Mouse (Mus musculus) lung, postnatal 10 days (tissue): ENCODE measurements around the gene Pcsk7.

ENCODE experiments used
- DNase-seq: peaks from one replicate; pipeline ENCODE4 v3.0.0; 2021

Gene Pcsk7

GRCm38 (mm10) chr9:45906355-45907077 lies at the start of gene Pcsk7, which contains the start of gene Rnf214:
Pcsk7 (plus strand) TSS chr9:45906497.
Rnf214 (minus strand) TSS chr9:45906911.
- DNase-seq: peak; percentile 94

GRCm38 (mm10) chr9:45859364-45859763 lies 46.9 kb upstream of the Pcsk7 start:
- DNase-seq: no peak

GRCm38 (mm10) chr9:45861813-45862212 lies 44.5 kb upstream of the Pcsk7 start:
- no peak for DNase-seq

GRCm38 (mm10) chr9:45869181-45869580 lies 37.1 kb upstream of the Pcsk7 start:
- DNase-seq: no peak

- DNase-seq: no peak
These were observed 36.0 kb upstream of the Pcsk7 start for GRCm38 (mm10) chr9:45870265-45870664.

GRCm38 (mm10) chr9:45877928-45878327 lies 28.4 kb upstream of the Pcsk7 start:
- peak; percentile 75 for DNase-seq

GRCm38 (mm10) chr9:45893681-45894080 lies 12.6 kb upstream of the Pcsk7 start:
- DNase-seq: no peak

- DNase-seq: no peak
These were observed 1.1 kb upstream of the Pcsk7 start for GRCm38 (mm10) chr9:45905196-45905595.

GRCm38 (mm10) chr9:45905811-45906237 lies 473 bp upstream of the Pcsk7 start:
- peak; percentile 48 for DNase-seq

GRCm38 (mm10) chr9:45907078-45907428 lies 756 bp downstream of the Pcsk7 start:
- DNase-seq: no peak

GRCm38 (mm10) chr9:45910995-45911394 lies 4.7 kb downstream of the Pcsk7 start:
- DNase-seq: no peak

- DNase-seq: peak; percentile 83
These were observed 5.4 kb downstream of the Pcsk7 start for GRCm38 (mm10) chr9:45911673-45912072.

GRCm38 (mm10) chr9:45915659-45916058 lies 9.4 kb downstream of the Pcsk7 start:
- DNase-seq: no peak

- peak; percentile 89 for DNase-seq
These were observed 11.0 kb downstream of the Pcsk7 start for GRCm38 (mm10) chr9:45917041-45917934.

- peak; percentile 76 for DNase-seq
These were observed 13.6 kb downstream of the Pcsk7 start for GRCm38 (mm10) chr9:45919895-45920294.

- no peak for DNase-seq
These were observed 23.0 kb downstream of the Pcsk7 start for GRCm38 (mm10) chr9:45929285-45929684.

GRCm38 (mm10) chr9:45931958-45932357 lies 25.7 kb downstream of the Pcsk7 start:
- DNase-seq: peak; percentile 70

- peak; percentile 61 for DNase-seq
These were observed 26.5 kb downstream of the Pcsk7 start for GRCm38 (mm10) chr9:45932571-45933415.

- peak; percentile 89 for DNase-seq
These were observed 29.4 kb downstream of the Pcsk7 start, which contains the start of gene Tagln for GRCm38 (mm10) chr9:45935628-45936210. Tagln (minus strand) TSS chr9:45936058.

- DNase-seq: peak; percentile 90
These were observed 30.6 kb downstream of the Pcsk7 start for GRCm38 (mm10) chr9:45936883-45937282.

- no peak for DNase-seq
These were observed 31.8 kb downstream of the Pcsk7 start for GRCm38 (mm10) chr9:45938088-45938487.

- no peak for DNase-seq
These were observed 32.8 kb downstream of the Pcsk7 start for GRCm38 (mm10) chr9:45938952-45939637.
